Mouse (Mus musculus) adrenal gland, postnatal 10 days (tissue): ENCODE data around the gene Trip13. TPM values are rescaled to one million over a fixed set of nuclear protein-coding genes. Genes with fewer than 3 reads are reported as not detected.

ENCODE experiments used
- DNase-seq: peaks from one replicate; pipeline ENCODE4 v3.0.0; 2021; ENCODE audit warnings: mixed read lengths
- long read RNA-seq, 2 experiments: library from polyadenylated mRNA; stranded (forward); transcript quantifications; one replicate each; pipeline ENCODE4 v2.0.0; 2021
- total RNA-seq, 2 experiments: library from RNA; stranded (reverse); gene quantifications; 2 replicates each; pipeline ENCODE4 v1.2.3; 2021

The Trip13 gene
- total RNA-seq = 1 to 10 TPM; 3.0 to 3.8 TPM
- long read RNA-seq, experiment 1, transcript Trip13-201 (13 exons, 3,399 nt) = major isoform, 6 of 9 reads
- long read RNA-seq, experiment 1, partial matches to known transcripts = 3 of 9 reads
- long read RNA-seq, experiment 1, other reads (novel, unspliced or antisense) = 0 of 9 reads
- long read RNA-seq, experiment 2, transcript Trip13-201 (13 exons, 3,399 nt) = major isoform, 5 of 5 reads
- long read RNA-seq, experiment 2, partial matches to known transcripts = 0 of 5 reads
- long read RNA-seq, experiment 2, other reads (novel, unspliced or antisense) = 0 of 5 reads

DNA sequence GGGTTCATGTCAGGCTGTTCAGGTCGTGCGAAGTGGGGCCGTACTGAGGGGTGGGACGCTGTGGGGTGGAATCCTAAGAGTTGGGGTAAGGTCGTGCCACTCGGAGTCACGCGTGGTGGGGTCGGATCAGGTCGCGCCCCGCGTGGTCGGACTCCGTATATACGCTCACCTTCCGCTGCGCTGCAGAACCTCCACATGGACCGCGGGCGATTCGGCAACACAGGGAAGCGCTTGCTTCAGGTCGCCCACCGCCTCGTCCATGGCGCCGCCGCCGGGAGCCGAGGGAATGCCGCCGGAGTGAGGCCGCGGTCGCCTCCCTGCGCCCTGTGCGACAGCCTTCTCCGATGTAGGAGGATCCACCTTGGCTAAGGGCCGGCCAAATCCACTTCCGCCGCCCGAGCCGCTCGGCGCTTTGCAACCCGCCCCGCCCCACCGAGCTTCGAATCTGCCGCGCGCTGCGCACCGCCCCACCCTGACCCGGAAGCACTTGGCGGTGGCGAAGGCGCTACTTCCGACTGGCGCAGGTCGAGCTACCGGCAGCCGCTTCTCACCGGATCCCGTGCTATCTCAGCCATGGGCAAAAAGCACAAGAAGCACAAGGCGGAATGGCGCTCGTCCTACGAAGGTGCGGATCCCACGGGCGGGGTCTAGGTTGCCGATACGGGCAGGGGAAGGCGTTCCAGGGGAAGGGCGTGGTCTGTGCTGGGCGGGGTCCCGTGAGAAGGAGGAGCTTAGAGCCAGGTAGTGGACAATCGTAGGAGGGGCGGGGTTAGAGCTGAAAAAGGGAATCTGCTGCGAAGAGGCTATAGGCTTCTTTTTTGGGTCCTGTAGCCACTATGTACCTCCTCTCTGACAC lies at the start of gene Trip13, which contains the start of gene Brd9:
Trip13 (minus strand) TSS at position 464 of the 856 bp plus-strand sequence.
Brd9 (plus strand) TSS at position 491 of the 856 bp plus-strand sequence.
- peak; percentile 97 for DNase-seq

DNA sequence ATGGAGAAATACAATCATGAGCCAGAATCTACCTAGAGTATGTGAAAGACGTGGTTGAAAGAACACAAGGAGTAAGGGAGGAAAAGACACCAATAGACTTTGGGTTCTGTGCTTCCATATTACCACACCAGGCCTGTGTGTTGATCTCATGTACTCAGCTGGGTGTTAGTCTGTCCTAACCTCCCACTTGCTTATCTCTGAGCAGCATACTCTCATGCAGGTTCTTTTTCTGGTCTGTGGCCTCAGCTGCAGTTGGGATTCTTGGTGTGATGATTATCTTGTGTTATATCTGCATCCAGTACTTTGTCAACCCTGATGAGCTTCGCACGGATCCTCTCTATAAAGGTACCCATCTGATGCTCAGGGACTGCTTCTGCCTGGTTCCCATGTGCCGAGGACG lies 39.4 kb upstream of the Trip13 start:
- no peak for DNase-seq

DNA sequence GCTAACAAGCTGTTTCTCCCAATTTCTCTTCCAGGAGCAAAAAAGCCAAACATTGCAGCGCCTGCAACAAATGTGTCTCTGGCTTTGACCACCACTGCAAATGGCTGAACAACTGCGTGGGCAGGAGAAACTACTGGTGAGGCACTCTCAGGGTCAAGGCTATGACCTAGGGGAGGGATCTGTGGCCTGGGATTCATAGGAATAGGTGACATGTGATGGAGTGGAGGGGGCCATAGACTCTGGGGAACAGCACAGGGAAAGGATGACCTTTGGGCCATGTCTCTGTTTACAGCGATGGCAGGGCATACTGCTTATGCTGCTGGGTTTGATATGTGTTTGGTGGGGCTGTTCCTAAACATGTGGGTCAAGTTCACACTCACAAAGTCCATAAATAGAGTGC lies 36.9 kb upstream of the Trip13 start:
- no peak for DNase-seq

DNA sequence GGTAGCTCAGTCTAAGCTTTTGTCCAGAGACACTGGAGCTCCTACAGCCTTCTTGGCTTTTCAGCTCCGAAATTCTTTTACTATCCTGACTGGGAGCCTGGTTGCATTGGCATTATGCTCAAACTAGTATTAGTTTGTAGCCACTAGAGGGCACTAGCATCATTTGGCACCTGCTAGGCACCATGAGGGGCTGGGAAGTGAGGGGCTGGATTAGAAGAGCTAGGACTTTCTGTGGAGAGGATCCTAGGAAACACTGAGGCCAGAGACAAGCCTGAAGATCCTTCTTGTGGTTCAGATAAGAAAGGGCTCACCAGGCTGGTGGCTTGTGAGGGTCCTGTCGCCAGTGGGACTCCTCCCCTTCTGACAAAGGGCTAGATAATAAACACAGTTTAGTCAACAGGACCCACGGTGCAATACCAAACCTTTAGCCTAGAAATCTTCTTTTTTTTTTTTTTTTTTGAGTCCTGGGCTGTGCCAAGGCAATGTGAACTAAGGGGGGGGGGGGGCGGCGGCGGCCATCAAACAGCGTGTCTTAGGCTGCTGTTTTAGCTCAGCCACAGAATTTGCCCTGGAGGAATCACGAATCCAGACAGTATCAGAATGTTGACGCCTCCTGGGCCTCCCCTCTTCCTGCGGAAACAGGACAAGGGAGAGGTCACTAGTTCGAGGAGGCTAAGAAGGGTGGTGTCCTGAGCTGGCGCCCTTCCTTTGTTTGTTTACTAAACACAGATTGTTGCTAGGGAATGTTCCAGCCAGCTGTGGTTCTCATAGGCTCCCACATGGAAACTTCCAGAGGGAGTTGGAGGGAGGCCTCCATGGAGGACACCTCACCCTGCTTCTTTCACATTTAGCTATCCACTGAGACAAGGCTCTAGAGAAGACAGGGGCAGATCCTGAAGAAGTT lies 33.2 kb upstream of the Trip13 start:
- DNase-seq = peak; percentile 72

DNA sequence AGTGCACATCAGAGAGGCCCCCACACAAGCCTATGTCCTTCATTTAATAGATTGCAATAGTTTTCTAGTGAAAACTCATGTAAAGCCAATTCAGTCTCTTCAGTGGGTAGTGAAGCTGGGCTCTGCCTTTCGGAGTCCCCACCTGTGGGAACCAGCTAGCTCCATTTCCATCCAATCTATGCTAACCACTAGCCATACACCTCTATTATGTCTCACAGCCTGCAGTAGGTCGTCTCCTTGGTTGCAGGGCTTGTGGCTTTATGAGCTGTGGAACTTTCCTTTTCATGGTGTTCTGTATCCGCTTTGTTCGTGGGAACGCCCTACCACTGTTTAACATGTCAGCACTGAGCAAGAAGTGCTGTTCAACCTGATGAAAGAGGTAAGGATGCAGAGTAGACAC lies 26.0 kb upstream of the Trip13 start, which contains the start of gene Zdhhc11:
Zdhhc11 (plus strand) TSS at position 301 of the 400 bp plus-strand sequence.
- no peak for DNase-seq

DNA sequence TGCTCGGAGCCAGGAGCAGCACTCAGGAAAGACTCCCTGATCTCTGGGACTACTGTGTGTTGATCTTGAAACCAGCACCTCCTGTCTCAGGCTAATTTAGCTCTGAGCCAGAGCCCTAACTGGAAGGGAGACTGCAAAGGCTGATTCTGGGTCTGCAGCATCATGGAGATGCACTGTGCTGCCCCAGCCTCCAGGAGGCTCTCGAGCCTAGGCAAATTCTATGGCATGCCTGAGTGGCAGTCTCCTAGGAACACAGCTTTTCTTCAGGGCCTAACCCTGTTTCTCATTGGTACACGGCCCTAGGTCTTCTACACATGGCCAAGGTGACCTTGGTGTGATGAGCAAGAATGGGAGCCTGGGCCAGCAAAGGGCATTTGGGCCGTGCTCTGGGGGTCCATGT lies 23.6 kb upstream of the Trip13 start:
- no peak for DNase-seq

DNA sequence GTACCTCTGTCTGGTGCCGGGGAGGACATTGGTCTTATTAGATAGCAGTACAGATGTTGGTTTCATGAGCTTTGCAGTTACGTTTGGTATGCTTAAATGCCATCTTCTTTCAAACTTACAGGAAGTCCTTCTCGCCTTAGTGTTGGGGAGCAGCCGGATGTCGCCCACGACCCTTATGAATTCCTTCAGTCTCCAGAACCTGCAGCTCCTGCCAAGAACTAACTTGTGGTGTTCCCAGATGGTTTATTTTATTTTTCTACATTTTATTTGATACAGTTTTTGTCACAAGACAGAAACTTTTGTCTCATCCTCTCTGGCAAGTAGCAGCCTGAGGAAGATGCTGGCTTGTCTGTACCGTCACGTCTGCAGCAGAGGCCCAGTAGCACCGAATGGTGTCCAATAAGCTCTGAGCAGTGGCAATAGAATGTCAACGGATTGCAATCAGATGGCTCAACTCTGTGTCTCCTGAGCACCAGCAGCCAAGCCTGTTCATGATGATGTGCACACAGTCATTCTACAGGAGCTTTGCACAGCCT lies 22.6 kb upstream of the Trip13 start:
- DNase-seq = no peak

DNA sequence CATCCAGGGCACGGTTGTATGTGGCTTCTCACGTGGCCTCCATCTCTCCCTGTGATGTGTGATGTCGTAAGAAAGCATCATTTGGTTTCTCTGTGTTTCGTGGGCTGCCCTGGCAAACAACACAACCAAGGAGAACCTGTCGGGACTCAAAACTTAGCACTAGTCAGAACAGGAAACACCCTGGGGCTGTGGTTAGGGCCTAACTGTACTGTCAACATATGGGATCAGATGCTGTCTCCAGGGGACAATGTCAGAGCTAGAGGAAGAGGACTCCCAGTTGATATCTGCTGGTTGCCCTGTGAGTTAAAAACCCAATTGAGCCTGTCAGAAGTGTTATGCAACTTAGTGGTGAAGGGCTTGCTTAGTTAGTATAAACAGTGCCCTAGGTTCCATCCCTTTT lies 17.9 kb upstream of the Trip13 start:
- no peak for DNase-seq

DNA sequence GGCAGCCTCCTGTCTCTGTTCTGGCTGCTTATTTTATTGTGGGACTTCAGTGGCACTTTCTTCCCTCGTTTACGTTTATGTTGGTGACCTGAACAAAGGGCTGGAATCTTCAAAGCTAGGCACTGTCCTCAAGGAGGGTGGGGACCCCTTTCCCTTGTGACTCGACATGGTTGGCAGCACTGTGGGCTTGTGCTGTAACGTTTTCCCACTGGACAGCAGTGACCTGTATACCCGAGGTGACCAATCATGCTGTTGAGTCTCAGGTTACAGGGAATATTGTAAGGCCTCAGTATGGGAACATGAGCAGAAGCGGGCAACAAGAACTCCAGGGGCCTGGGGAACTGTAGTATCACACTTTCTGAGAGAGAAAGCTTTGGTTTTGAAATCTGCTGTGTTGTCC lies 17.1 kb upstream of the Trip13 start:
- DNase-seq = no peak

DNA sequence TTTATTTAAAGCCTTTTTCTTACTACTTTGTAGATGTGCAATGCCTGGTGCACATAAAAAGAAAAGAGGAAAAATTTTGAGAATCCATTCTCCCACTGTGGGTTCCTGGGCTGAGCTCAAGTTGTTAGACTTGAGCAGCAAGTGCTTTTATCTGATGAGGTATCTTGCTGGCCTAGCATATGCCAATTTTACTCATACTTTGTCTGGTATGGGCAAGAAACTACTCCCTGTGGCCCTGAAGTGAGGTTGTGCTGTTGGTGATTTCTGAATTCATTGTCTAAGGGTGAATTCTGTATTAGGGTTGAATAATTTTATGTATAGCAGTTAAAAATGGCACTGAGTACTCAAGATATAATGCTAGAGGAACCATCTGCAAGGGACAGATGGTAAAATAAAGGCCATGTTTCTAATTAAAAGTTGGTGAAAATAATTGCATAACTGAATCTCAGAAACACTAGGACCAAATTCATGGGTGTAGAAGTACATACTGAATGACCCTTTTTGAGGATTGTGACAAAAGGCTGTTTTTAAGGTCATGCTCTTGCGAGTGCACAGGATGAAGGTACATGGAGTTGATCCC lies 16.1 kb upstream of the Trip13 start:
- no peak for DNase-seq

DNA sequence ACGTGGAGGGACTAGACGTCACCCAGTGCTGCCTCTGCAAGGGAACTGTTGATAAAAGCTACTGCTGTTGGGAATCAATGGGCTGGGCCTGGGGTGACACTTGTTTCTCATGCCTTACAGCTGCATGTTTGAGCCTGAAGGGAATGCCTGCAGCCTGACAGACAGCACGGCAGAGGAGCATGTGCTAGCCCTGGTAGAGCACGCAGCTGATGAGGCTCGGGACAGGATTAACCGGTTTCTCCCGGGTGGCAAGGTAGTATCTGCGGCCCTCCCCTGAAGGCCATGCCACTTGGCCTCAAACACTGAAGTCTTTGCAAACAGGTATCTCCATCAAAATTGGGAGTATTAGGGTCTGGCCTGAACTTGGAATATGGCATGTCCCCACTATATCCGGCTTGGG lies 7.0 kb upstream of the Trip13 start:
- DNase-seq = no peak

DNA sequence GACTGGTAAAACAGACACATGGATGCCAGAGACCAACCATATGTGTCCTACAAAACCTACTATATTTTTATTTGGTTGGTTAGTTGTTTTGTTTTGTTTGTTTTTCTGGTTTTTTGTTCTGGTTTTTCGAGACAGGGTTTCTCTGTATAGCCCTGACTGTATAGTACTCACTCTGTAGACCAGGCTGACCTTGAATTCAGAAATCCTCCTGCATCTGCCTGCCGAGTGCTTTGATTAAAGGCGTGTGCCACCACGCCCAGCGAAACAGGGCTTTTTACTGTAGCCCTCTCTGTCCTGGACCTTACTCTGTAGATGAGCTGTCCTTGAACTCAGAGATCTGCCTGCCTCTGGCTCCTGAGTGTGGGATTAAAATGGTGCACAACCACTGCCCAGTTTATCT lies 1.5 kb upstream of the Trip13 start:
- DNase-seq = no peak

DNA sequence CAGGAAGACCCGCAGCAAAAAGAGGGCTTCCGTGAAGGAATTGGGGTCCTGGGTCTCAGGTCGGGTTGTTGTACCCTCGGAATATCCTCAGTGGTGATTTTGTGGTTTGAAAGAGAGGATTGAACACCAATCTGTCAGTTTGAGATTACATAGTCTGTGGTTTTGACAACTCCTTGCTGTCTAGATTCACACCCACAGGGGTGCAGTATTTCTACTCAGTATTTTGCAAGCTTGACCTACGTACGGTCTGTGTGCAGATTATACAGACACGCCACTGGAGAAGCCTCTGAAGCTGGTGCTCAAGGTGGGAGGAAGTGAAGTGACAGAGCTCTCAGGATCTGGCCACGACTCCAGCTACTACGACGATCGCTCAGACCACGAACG lies 585 bp upstream of the Trip13 start:
- no peak for DNase-seq

DNA sequence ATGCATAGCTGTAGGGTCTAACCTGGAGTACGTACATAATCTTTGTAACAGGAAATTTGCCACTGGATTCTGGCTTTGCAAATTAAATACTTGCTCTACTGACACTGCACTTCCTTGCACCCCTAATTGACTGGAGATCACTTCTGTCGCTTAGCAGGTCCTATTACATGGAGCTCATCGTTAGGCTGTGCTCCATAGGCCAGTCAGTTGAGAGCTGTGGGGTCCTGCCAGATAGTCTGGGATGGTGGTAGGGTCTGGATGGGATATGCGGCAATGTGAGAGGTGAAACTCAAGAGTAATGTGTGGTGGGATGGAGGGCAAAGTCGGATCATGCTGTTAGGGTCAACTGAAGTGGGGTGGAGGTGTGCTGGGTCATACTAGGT lies 655 bp downstream of the Trip13 start:
- no peak for DNase-seq

DNA sequence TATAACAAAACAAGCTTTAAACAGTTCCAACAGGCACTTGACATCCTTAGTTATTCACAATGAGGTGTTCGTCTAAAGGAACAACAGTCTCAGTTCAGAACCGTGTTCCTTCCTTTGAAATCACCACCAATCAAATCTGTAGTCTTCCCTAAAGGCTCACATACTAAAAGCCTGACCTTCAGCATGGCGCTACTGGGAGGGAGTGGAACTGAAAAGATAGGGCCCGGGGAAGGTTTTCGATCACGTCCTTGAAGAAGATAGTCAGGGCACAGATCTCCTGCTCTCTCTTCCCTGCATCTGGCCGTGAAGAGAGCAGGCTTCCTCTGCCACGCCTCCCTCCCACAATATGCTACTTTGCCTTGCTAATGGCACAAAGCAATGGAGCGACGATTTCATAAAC lies 5.4 kb downstream of the Trip13 start:
- no peak for DNase-seq

DNA sequence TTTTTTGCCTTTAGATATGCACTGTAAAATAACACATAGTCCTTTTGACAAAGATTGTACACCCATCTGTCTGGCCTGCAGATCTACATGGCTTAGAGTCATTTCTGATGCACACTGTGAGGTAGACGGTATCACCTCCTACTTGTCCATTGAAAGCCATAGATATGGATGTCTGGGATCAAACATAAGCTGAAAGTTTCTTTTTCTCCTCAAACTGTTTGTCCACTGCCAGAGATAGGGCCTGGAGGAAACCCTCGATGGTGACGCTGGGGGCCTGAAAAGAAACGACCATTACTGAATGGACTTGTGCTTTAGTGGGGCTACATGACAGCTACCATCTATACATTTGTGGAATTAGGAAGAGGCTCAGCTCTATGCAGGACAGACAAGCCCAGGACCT lies 24.5 kb downstream of the Trip13 start:
- no peak for DNase-seq

DNA sequence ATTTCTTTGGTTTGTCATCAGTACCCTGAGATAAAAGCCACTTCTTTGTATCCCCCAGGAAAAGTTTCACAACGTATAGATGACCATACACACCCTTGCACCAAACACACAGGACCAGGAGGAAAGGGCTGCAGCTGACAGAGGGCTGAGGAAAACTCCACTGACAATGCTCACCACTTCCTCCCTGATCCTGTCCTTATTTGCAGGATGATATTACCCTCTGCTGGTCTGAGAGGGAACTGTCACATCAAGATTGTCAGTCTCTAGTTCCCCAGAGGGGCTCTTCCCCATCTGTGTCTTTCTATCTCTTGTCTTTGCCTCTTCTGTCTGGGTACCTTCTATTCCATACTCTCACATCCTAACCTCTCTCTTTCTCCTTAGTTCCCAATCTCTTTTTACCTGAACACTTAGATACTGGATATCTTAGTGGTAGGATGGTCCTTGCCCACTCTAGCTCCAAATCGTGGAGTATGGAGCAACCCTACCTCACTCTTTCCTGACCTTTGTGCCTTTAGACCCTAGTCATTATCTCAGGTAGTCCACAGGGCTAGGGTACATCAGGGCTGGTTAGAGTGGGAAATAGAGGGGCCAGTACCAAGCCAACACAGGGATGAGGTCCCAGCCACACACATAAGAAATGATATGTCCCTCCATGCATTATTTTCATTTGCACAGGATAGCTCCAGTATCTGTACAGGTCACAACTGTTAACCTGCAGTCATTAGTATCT lies 29.7 kb downstream of the Trip13 start:
- peak; percentile 64 for DNase-seq

DNA sequence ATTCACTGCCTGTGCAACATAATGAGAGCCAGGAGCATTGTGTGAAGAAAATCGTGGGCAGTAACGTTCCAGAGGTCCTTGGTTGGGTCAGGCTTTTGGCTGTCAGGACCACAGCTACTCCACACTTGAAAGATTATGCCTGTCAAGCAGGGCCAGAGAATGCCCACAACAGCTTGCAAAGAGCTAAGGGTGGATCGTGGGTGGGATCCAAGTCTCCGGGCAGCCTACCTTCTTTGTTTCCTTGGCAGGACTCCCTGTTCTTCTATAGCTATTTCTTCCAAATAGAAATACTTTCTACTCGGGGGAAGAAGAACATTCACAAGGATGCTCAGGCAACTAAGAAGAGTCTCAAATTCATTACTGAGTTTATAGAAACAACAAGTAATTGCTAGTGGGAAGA lies 30.4 kb downstream of the Trip13 start:
- no peak for DNase-seq

DNA sequence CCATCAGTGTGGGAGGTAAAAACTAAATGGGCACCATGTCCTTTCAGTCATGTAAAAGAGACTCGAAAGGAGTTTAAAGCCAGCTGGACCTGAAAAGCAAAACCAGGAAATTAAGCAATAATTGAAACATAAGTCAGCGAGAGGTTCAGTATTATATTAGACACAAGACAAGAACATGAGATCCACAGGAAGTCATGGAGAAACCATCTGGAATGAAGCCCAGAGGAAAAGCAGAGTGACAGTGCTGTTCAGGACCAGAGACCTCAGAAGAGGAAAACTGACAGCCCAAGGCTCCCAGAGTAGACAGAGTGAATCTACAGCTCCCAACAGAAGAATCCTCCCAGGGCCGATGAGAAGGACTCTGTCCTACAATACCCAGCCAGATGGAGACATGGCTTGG lies 40.0 kb downstream of the Trip13 start:
- DNase-seq = no peak

DNA sequence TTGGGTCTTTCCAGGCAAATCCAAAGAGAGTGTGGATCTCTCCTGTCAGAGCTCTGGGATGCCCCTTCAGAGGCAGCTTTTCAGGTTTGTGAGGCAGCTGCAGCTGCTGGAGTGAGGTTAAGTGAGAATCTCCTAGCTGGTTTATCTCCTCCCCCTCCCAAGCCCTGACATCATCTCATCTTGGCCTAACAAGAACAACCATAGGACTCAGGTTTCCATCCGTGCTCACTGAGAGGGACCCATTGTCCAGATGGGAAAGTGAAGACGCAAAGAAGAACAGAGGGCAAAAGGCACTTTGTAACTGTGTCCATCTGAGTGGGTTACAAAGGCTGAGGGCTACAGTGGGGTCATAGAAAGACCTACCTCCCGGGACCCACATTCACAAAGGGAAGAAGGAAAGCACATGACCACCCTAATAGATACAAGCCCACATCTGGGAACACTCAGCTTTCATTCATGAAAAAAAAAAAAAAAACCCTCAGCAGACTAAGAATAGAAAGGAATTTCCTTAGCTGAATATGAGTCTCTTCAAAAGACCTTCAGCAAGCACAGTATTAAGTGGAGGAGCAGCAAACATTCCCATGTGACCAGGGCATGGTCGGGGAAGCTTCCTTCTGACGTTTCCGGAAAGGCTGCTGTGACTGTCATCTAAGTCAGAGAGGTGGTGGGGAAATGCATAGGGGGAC lies 44.9 kb downstream of the Trip13 start:
- no peak for DNase-seq
